28 mouse cellular contexts compared by ENCODE assay signal in the genomic region with DNA sequence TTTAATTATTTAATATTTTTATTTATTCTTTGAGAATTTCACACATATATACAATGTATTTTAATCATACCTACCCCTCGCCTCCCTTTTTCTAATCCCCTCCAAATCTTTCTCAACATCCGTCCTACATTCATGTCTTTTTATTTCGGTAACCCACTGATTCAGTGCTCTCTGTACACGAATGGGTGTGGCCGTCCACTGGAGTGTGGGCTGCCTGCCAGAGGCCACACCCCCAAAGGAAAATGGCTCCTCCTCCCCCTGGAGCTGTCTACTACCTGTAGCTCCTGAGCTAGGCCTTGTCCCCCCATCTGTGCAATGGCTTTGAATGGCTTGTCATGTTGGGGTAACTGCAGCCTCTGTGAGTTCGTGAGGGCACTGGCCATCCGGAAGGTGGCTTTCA. TPM values are rescaled to one million over a fixed set of nuclear protein-coding genes. Genes with fewer than 3 reads are reported as not detected.
DNase-seq lines count a peak whose midpoint lies in the region; ATAC-seq and TF ChIP-seq lines count a peak whose summit lies in the region.
"Had no signal": no experiment of that assay in that cellular context is flagged by ENCODE, and none has a peak within 500 bp of the region (broad histone marks: within the 10 kb centered on the region; RNA-seq: fewer than 3 reads in every experiment).

No protein-coding gene starts in this region.

- TF ChIP-seq CTCF in midbrain, postnatal 0 days (IDR thresholded peaks at IDR 0.05) = no peak
- TF ChIP-seq CTCF in cerebellum, adult 2 months (IDR thresholded peaks at IDR 0.05; ENCODE audit: borderline replicate concordance, insufficient read depth, low read depth, low read length) = no peak

- intact Hi-C loops in heart, postnatal 10 days (cut with DNase I) = no loop called here

- H3K9ac ChIP-seq in heart, embryonic 12.5 days = no peak overlapping the region
- H3K9ac ChIP-seq in midbrain, embryonic 11.5 days (ENCODE audit: low read length) = no peak overlapping the region
- H3K9ac ChIP-seq in midbrain, postnatal 0 days (replicated peaks; ENCODE audit: low read length, poor library complexity, severe bottlenecking) = no peak overlapping the region
- H3K9ac ChIP-seq: forebrain, embryonic 13.5 days; hindbrain, embryonic 13.5 days had no signal

- ATAC-seq in heart, embryonic 12.5 days (ENCODE audit: insufficient number of reproducible peaks, low FRiP score) = 0 out of 2 replicates have a peak, but pooled peaks have one; percentile 31
- ATAC-seq in midbrain, embryonic 11.5 days (ENCODE audit: low FRiP score) = no peak
- no peak for ATAC-seq in midbrain, postnatal 0 days (ENCODE audit: low FRiP score)
- peak; percentile 61; the same call in 1 of the 2 replicates for ATAC-seq in megakaryocyte-erythroid progenitor cell, adult 5-6 weeks (replicated peaks; ENCODE audit: low FRiP score, low TSS enrichment, poor library complexity, severe bottlenecking)
- ATAC-seq: activated CD4-positive, CD25-positive, alpha-beta regulatory T cell, adult 4 months had no signal

- no peaks in the 10 kb centered on the region for H3K4me1 ChIP-seq in heart, embryonic 12.5 days (replicated peaks)
- no peaks in the 10 kb centered on the region for H3K4me1 ChIP-seq in midbrain, embryonic 11.5 days (ENCODE audit: control insufficient read depth, insufficient read depth, low read length)
- no peaks in the 10 kb centered on the region for H3K4me1 ChIP-seq in midbrain, postnatal 0 days (ENCODE audit: insufficient read depth, low read length)
- no peaks in the 10 kb centered on the region for H3K4me1 ChIP-seq in cerebellum, adult 2 months (ENCODE audit: control insufficient read depth, insufficient read depth, low read length)
- H3K4me1 ChIP-seq: embryonic facial prominence, embryonic 10.5 days; embryonic facial prominence, embryonic 13.5 days; forebrain, embryonic 10.5 days; hindbrain, embryonic 10.5 days; hindbrain, embryonic 13.5 days had no signal

- WGBS in heart, embryonic 12.5 days = 85% methylated on average over 7 of the region's 7 CpGs
- WGBS in midbrain, embryonic 11.5 days = 88% methylated on average over 7 of the region's 7 CpGs
- WGBS in midbrain, postnatal 0 days = 90% methylated on average over 7 of the region's 7 CpGs
- WGBS in cerebellum, adult 2 months = 81% methylated on average over 7 of the region's 7 CpGs

- H3K27me3 ChIP-seq in heart, embryonic 12.5 days (replicated peaks) = no peaks in the 10 kb centered on the region
- no peaks in the 10 kb centered on the region for H3K27me3 ChIP-seq in midbrain, embryonic 11.5 days (ENCODE audit: control insufficient read depth, insufficient read depth, low read length)
- H3K27me3 ChIP-seq in midbrain, postnatal 0 days (ENCODE audit: insufficient read depth, low read length) = no peaks in the 10 kb centered on the region
- H3K27me3 ChIP-seq in cerebellum, adult 2 months (ENCODE audit: control insufficient read depth, insufficient read depth, low read length) = no peaks in the 10 kb centered on the region
- H3K27me3 ChIP-seq: embryonic facial prominence, embryonic 13.5 days; forebrain, embryonic 13.5 days; hindbrain, embryonic 13.5 days had no signal

- H3K9me3 ChIP-seq in heart, embryonic 12.5 days (replicated peaks) = no peaks in the 10 kb centered on the region
- H3K9me3 ChIP-seq in midbrain, embryonic 11.5 days (ENCODE audit: control insufficient read depth, low read length) = no peaks in the 10 kb centered on the region
- H3K9me3 ChIP-seq in midbrain, postnatal 0 days (ENCODE audit: low read length) = no peaks in the 10 kb centered on the region
- H3K9me3 ChIP-seq: embryonic facial prominence, embryonic 10.5 days; embryonic facial prominence, embryonic 13.5 days; forebrain, embryonic 10.5 days; forebrain, embryonic 13.5 days; heart, embryonic 10.5 days; hindbrain, embryonic 10.5 days; hindbrain, embryonic 13.5 days had no signal

- no peak for TF ChIP-seq POLR2A in cerebellum, adult 2 months (IDR thresholded peaks at IDR 0.05; ENCODE audit: borderline replicate concordance, insufficient read depth, low read length)

- no peak for DNase-seq in heart, postnatal 10 days
- DNase-seq in midbrain, embryonic 11.5 days (ENCODE audit: low spot score, missing footprints) = peak; percentile 65
- DNase-seq in midbrain, postnatal 0 days (ENCODE audit: low spot score) = no peak
- DNase-seq in lung, postnatal 4 days = no peak
- no peak for DNase-seq in cerebellum, adult 2 months
- no peak for DNase-seq in layer of hippocampus, postnatal 10 days (ENCODE audit: low spot score in 2 of 2)
- DNase-seq: adrenal gland, postnatal 10 days; cerebellum, adult 11 months; cerebellum, adult 8-10 months; cerebellum, postnatal 36 days; embryo, embryonic 11 days; gastrocnemius, postnatal 10 days; gastrocnemius, postnatal 36 days; heart, adult 2 months; heart, postnatal 36 days had no signal

- H3K4me2 ChIP-seq in heart, embryonic 12.5 days = no peak overlapping the region
- no peak overlapping the region for H3K4me2 ChIP-seq in midbrain, embryonic 11.5 days
- H3K4me2 ChIP-seq in midbrain, postnatal 0 days (ENCODE audit: low read depth, low read length, poor library complexity, severe bottlenecking) = no peak overlapping the region
- H3K4me2 ChIP-seq: embryonic facial prominence, embryonic 13.5 days; forebrain, embryonic 13.5 days; hindbrain, embryonic 13.5 days had no signal

- H3K27ac ChIP-seq in heart, embryonic 12.5 days (ENCODE audit: poor library complexity, severe bottlenecking) = no peak overlapping the region
- H3K27ac ChIP-seq in midbrain, embryonic 11.5 days (ENCODE audit: low read depth, low read length) = no peak overlapping the region
- H3K27ac ChIP-seq in midbrain, postnatal 0 days (ENCODE audit: low read depth, low read length) = no peak overlapping the region
- no peak overlapping the region for H3K27ac ChIP-seq in cerebellum, adult 2 months (ENCODE audit: insufficient read depth, low read length)
- H3K27ac ChIP-seq: embryonic facial prominence, embryonic 10.5 days; embryonic facial prominence, embryonic 13.5 days; forebrain, embryonic 10.5 days; forebrain, embryonic 13.5 days; heart, adult 2 months; heart, embryonic 10.5 days; hindbrain, embryonic 10.5 days; hindbrain, embryonic 13.5 days had no signal

- no peak overlapping the region for H3K4me3 ChIP-seq in heart, embryonic 12.5 days
- no peak overlapping the region for H3K4me3 ChIP-seq in midbrain, embryonic 11.5 days (ENCODE audit: low read depth, low read length)
- no peak overlapping the region for H3K4me3 ChIP-seq in midbrain, postnatal 0 days (ENCODE audit: low read depth, low read length)
- no peak overlapping the region for H3K4me3 ChIP-seq in cerebellum, adult 2 months (replicated peaks; ENCODE audit: insufficient read depth, low read depth, low read length)
- H3K4me3 ChIP-seq: embryonic facial prominence, embryonic 10.5 days; embryonic facial prominence, embryonic 13.5 days; forebrain, embryonic 10.5 days; forebrain, embryonic 13.5 days; heart, adult 2 months; heart, embryonic 10.5 days; hindbrain, embryonic 10.5 days; hindbrain, embryonic 13.5 days had no signal

- peaks cover 89% of the 10 kb centered on the region for H3K36me3 ChIP-seq in heart, embryonic 12.5 days
- no peaks in the 10 kb centered on the region; the same call in 1 of the 2 replicates for H3K36me3 ChIP-seq in midbrain, embryonic 11.5 days (ENCODE audit: control insufficient read depth, insufficient read depth, low read length)
- H3K36me3 ChIP-seq in midbrain, postnatal 0 days (ENCODE audit: insufficient read depth, low read length) = peaks cover 78% of the 10 kb centered on the region

RNA-seq across cellular contexts. Expression of a gene that starts 23.7 kb away (rescaled TPM):
- 6.3 and 7.6 TPM in 2 replicates for polyA plus RNA-seq in heart, embryonic 12.5 days (2016; fragmentation: Nextera tagmentation; extraction: Ambion mirVana)
- 10 to 100 TPM; 77.5 to 85.1 TPM for total RNA-seq in heart, postnatal 10 days (2021)
- 0.07 and 0.49 TPM in 2 replicates for polyA plus RNA-seq in midbrain, embryonic 11.5 days (2014; fragmentation: Nextera tagmentation; extraction: Ambion mirVana)
- 14.4 and 26.2 TPM in 2 replicates for total RNA-seq in midbrain, postnatal 0 days (2014; rRNA removed)
- polyA plus RNA-seq in midbrain, postnatal 0 days (2015; fragmentation: Nextera tagmentation; extraction: Ambion mirVana) = 2.7 and 2.9 TPM in 2 replicates
- total RNA-seq in megakaryocyte-erythroid progenitor cell, adult 5-6 weeks (2014; fragmentation: Nextera tagmentation) = not detected in 2 replicates
- total RNA-seq in megakaryocyte-erythroid progenitor cell, adult 5-6 weeks (2017) = not detected in 2 replicates
- 42.8 and 47.5 TPM in 2 replicates for polyA plus RNA-seq in cerebellum, adult 2 months (2012; rRNA removed)
- 10 to 100 TPM; 17.9 to 18.4 TPM for total RNA-seq in layer of hippocampus, postnatal 10 days (2021)
- total RNA-seq: granulocyte monocyte progenitor cell, adult 5-6 weeks had no signal
- polyA plus RNA-seq: activated CD4-positive, CD25-positive, alpha-beta regulatory T cell, adult 4 months had no signal

RNA-seq across cellular contexts. Expression of a gene that starts 43.3 kb away (rescaled TPM):
- 47.8 and 54.4 TPM in 2 replicates for polyA plus RNA-seq in heart, embryonic 12.5 days (2016; fragmentation: Nextera tagmentation; extraction: Ambion mirVana)
- total RNA-seq in heart, postnatal 10 days (2021) = 10 to 100 TPM; 67.2 to 68.2 TPM
- 13.9 and 14.1 TPM in 2 replicates for polyA plus RNA-seq in midbrain, embryonic 11.5 days (2014; fragmentation: Nextera tagmentation; extraction: Ambion mirVana)
- 44.2 and 56.3 TPM in 2 replicates for total RNA-seq in midbrain, postnatal 0 days (2014; rRNA removed)
- 35.8 and 38.7 TPM in 2 replicates for polyA plus RNA-seq in midbrain, postnatal 0 days (2015; fragmentation: Nextera tagmentation; extraction: Ambion mirVana)
- total RNA-seq in megakaryocyte-erythroid progenitor cell, adult 5-6 weeks (2014; fragmentation: Nextera tagmentation) = 86.4 and 105 TPM in 2 replicates
- total RNA-seq in megakaryocyte-erythroid progenitor cell, adult 5-6 weeks (2017) = 76.8 and 89.3 TPM in 2 replicates
- polyA plus RNA-seq in cerebellum, adult 2 months (2012; rRNA removed) = 98.0 and 99.5 TPM in 2 replicates
- total RNA-seq in layer of hippocampus, postnatal 10 days (2021) = 100 to 1,000 TPM; 109 to 113 TPM

RNA-seq across cellular contexts. Expression of a gene that starts 46.7 kb away (rescaled TPM):
- polyA plus RNA-seq in heart, embryonic 12.5 days (2016; fragmentation: Nextera tagmentation; extraction: Ambion mirVana) = 0.06 and 0.22 TPM in 2 replicates
- not detected for total RNA-seq in heart, postnatal 10 days (2021)
- polyA plus RNA-seq in midbrain, embryonic 11.5 days (2014; fragmentation: Nextera tagmentation; extraction: Ambion mirVana) = 0.03 and 0.44 TPM in 2 replicates
- 1.3 and 2.1 TPM in 2 replicates for total RNA-seq in midbrain, postnatal 0 days (2014; rRNA removed)
- polyA plus RNA-seq in midbrain, postnatal 0 days (2015; fragmentation: Nextera tagmentation; extraction: Ambion mirVana) = 0.43 and 0.89 TPM in 2 replicates
- total RNA-seq in megakaryocyte-erythroid progenitor cell, adult 5-6 weeks (2014; fragmentation: Nextera tagmentation) = not detected in 2 replicates
- not detected in 2 replicates for total RNA-seq in megakaryocyte-erythroid progenitor cell, adult 5-6 weeks (2017)
- 2.7 and 2.8 TPM in 2 replicates for polyA plus RNA-seq in cerebellum, adult 2 months (2012; rRNA removed)
- 1 to 10 TPM; 3.3 to 6.0 TPM for total RNA-seq in layer of hippocampus, postnatal 10 days (2021)
- total RNA-seq: gastrocnemius, postnatal 36 days; granulocyte monocyte progenitor cell, adult 5-6 weeks; heart, adult 2 months; heart, postnatal 36 days had no signal
- polyA plus RNA-seq: activated CD4-positive, CD25-positive, alpha-beta regulatory T cell, adult 4 months; embryonic facial prominence, embryonic 10.5 days; heart, embryonic 14.5 days; heart, postnatal 0 days had no signal

Comparison
In these comparisons a context has a peak if more than half of its experiments do, and no peak if none do; other contexts are left out.
1. ATAC-seq: peak in heart, embryonic 12.5 days (single experiment) and megakaryocyte-erythroid progenitor cell, adult 5-6 weeks (single experiment); none in midbrain, embryonic 11.5 days (single experiment) and midbrain, postnatal 0 days (single experiment).
2. RNA of a gene that starts 23.7 kb away (total RNA-seq): 77.5 to 85.1 TPM in heart, postnatal 10 days, 14.4 to 26.2 TPM in midbrain, postnatal 0 days and 17.9 to 18.4 TPM in layer of hippocampus, postnatal 10 days; not detected in megakaryocyte-erythroid progenitor cell, adult 5-6 weeks; every median in the first group is over 10 times any median in the second.